Mouse (Mus musculus) telencephalon, adult 2 months (tissue): Measurements from ENCODE around the gene Pga5.

Experiments used
- DNase-seq: peaks from one replicate; pipeline ENCODE4 v3.0.0-alpha.2; 2011; ENCODE audit warnings: low read depth, low spot score

Gene Pga5

DNA sequence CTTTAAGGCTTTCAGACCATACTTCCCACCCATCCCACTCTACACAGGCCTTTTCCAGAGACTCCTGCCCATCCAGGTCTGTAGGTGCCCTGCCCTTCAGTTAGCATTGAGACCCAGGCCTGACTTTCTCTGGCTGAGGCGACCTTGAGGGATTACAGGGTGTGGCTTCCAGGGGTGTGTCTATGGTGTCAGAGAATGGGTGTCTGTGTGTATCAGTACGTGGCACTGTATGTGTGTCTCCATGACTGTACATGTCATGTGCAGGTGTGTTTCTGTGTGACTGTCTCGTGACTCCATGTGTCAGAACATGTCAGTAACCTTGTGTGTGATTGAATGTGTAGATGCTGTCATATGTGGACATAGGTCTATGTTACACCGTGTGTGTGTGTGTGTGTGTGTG is 6.6 kb downstream of the Pga5 start:
- DNase-seq = no peak

DNA sequence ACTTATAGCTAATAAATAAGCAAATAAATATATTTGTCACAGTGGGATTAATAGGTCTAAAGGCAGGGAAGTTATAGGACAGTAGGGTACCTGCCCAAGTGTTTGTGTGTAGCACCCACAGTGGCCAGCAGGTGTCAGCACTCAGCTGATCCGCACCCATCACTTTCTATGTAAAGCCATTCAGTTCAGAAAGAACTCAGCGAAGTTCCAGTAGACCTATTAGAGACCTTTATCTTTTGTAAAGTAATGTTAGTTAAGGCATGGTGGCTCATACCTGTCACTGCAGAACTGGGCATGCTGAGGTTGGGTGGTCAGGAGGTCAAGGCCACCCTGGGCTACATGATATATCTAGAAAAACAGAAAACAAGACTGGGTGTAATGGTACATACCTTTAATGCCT is 12.4 kb downstream of the Pga5 start:
- no peak for DNase-seq

DNA sequence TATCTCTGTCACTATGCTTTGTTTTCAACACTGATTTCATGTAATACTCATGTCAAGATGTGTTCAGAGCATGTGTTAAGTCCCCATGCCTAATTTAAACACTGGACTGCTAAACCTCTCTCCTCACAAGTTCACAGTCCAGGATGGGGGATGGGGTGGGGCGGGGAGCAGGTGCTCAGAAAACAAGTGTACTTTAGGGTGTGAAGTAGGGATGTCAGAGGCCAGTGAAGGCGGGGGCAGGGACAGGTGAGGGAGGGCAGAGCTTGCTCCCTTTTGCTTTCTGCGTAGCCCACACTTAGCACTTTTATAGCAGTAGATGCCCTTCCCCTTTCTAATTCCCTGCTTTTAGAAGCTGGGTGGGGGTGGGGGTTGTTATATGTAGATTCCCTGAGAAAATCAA is 12.8 kb downstream of the Pga5 start:
- no peak for DNase-seq

GRCm38 (mm10) chr19:10662665-10663064 is 15.2 kb downstream of the Pga5 start:
- DNase-seq = no peak

GRCm38 (mm10) chr19:10661919-10662318 is 16.0 kb downstream of the Pga5 start:
- DNase-seq = no peak

DNA sequence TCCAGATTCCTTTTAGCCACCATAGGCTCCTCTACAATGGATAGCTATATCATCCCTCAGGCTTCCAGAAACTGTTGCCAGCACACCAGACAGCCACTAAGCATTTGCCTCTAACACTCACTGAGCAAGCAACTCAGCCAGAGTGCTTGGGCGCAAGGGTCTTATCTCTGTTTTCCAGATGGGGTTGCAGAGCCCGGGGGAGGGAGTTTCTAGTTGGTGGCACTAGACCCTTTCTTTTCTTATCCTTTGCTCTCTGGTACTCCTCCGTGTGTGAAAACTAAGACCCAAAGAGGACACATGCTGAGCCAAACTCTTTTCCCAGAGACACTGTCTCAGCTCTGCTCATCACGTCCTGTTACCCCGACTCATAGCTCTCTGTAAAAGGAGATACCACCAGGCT is 16.5 kb downstream of the Pga5 start:
- DNase-seq = no peak

- DNase-seq = no peak
Measured at GRCm38 (mm10) chr19:10658406-10658805, 19.5 kb downstream of the Pga5 start.

- DNase-seq = no peak
Measured at GRCm38 (mm10) chr19:10657742-10658141, 20.1 kb downstream of the Pga5 start.

DNA sequence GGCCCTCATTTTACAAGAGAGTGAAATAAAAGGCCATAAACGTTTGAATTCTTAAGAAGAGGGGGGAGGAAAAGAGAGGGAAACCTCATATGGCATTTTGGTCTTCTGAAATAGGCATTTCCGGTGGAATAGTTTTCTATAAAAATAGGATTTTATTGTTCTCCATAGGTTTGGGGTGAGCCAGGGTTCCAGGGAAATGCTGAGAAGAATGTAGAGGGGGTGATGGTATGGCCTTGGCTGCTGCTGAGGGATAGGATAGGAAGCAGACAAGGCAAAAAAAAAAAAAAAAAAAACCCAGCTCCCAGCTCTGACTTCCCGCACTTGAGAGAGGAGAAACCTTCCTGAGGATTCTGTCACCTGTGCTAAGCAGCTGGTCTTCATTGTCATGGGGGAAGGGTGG is 21.8 kb downstream of the Pga5 start:
- DNase-seq = no peak

DNA sequence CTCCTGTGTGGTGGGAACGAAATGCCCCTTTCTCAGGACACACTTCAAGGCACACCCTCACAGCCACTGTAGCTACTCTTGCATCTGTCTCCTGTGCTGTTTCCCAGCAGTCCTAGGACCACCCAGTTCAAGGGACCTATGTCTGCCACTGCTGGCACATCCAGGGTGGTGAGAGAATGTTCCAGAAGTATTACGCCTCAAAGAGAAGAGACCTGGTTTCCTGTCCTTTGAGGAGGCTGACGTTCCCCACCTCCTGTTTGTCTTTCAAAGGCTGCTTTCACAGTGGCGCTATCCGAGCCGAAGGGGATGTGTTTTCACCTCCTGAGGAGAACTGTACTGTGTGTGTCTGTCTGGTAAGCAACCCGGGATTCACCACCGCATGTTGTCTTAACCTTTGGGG is 29.7 kb downstream of the Pga5 start:
- DNase-seq = no peak

- DNase-seq = no peak
Measured at GRCm38 (mm10) chr19:10645616-10646015, 32.3 kb downstream of the Pga5 start.

- DNase-seq = no peak
Measured at GRCm38 (mm10) chr19:10640589-10641378, 37.1 kb downstream of the Pga5 start.

GRCm38 (mm10) chr19:10640080-10640479 is 37.8 kb downstream of the Pga5 start:
- DNase-seq = no peak

DNA sequence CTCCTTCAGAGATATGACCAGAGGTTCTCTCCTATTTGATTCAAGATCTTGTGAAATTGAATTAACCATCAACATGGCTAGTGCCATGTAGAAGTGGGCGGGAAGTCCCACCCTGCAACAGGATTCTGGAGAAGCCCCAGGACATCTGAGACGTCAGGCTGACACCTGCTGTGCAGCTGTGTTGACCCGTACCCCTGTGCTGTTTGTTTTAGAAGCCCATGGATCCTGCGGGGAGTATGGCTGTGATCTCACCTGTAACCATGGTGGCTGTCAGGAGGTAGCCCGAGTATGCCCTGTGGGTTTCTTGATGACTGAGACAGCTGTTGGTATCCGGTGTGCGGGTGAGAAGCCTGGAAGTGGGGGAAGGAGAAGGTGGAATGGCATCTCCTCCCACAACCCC is 40.0 kb downstream of the Pga5 start:
- DNase-seq = no peak

- DNase-seq = peak; percentile 60
Measured at GRCm38 (mm10) chr19:10634872-10635318, 43.0 kb downstream of the Pga5 start.

- peak; percentile 6 for DNase-seq
Measured at GRCm38 (mm10) chr19:10634106-10634871, 43.6 kb downstream of the Pga5 start, which contains the start of gene Vwce. TSS of gene Vwce (plus strand) at chr19:10634213.
